Mouse (Mus musculus): Measurements from ENCODE around the gene Yif1b. TPM values are rescaled to one million over a fixed set of nuclear protein-coding genes. Genes with fewer than 3 reads are reported as not detected.

The Yif1b gene
- total and polyA plus RNA-seq, 2 experiments from 2014 or later = 130 to 131 TPM

DNA sequence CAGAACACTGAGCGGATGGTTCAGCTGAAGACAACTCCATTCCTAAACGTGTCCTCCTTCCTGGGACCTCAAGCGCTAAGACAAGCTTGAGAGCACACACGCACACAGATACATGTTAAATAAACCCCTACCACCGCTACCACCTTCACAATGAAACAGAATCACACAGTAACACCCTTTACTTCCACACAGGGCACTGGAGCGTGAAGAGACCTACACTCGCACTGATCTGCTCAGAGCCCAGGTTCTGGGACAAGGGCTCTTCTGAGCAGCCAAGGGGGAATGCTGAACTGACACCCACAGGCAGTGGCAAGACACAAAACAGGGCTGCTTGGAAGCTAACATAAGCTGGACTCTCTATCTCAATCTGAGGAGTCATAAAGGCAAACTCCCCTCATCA lies 27.5 kb downstream of the Yif1b start:
- Histone ChIP-seq H3K9ac (replicated peaks; ENCODE audit: low read length) (no peak overlapping the region), H3K4me3 (ENCODE audit: low read length) (no peak overlapping the region), H3K4me1 (ENCODE audit: insufficient read depth, low read length) (no peaks in the 10 kb centered on the region), H3K27ac (no peak overlapping the region), H3K9me3 (ENCODE audit: low read length) (no peaks in the 10 kb centered on the region), H3K27me3 (ENCODE audit: insufficient read depth, low read length) (no peaks in the 10 kb centered on the region), H3K36me3 (ENCODE audit: insufficient read depth, low read length) (no peaks in the 10 kb centered on the region), H3K4me2 (ENCODE audit: low read depth, low read length) (no peak overlapping the region)
- 82% methylated on average over 7 of the region's 7 CpGs for WGBS
- ATAC-seq (no peak), DNase-seq (ENCODE audit: low spot score) (no peak)
- TF ChIP-seq CTCF (IDR thresholded peaks at IDR 0.05; ENCODE audit: low read depth) = no peak

GRCm38 (mm10) chr7:29266931-29267330 lies 28.8 kb downstream of the Yif1b start:
- H3K4me1 ChIP-seq (ENCODE audit: insufficient read depth, low read length) = no peaks in the 10 kb centered on the region
- no peaks in the 10 kb centered on the region for H3K36me3 ChIP-seq (ENCODE audit: insufficient read depth, low read length)
- no peak overlapping the region for H3K4me2 ChIP-seq (ENCODE audit: low read depth, low read length)
- DNase-seq (ENCODE audit: low spot score) (no peak), ATAC-seq (no peak)
- H3K9me3 ChIP-seq (ENCODE audit: low read length) = no peaks in the 10 kb centered on the region
- no peaks in the 10 kb centered on the region for H3K27me3 ChIP-seq (ENCODE audit: insufficient read depth, low read length)
- no peak for TF ChIP-seq CTCF (IDR thresholded peaks at IDR 0.05; ENCODE audit: low read depth)
- H3K4me3 ChIP-seq (ENCODE audit: low read length) = no peak overlapping the region
- H3K9ac ChIP-seq (replicated peaks; ENCODE audit: low read length) = no peak overlapping the region
- WGBS = 53% methylated on average over 4 of the region's 4 CpGs
- H3K27ac ChIP-seq = no peak overlapping the region

GRCm38 (mm10) chr7:29270445-29270844 lies 32.3 kb downstream of the Yif1b start:
- Histone ChIP-seq H3K36me3 (ENCODE audit: insufficient read depth, low read length) (no peaks in the 10 kb centered on the region), H3K9me3 (ENCODE audit: low read length) (no peaks in the 10 kb centered on the region), H3K4me1 (ENCODE audit: insufficient read depth, low read length) (no peaks in the 10 kb centered on the region), H3K27ac (no peak overlapping the region), H3K27me3 (ENCODE audit: insufficient read depth, low read length) (no peaks in the 10 kb centered on the region), H3K4me2 (ENCODE audit: low read depth, low read length) (no peak overlapping the region), H3K9ac (replicated peaks; ENCODE audit: low read length) (no peak overlapping the region), H3K4me3 (ENCODE audit: low read length) (no peak overlapping the region)
- 85% methylated on average over 4 of the region's 4 CpGs for WGBS
- DNase-seq (ENCODE audit: low spot score) (no peak), ATAC-seq (no peak)
- no peak for TF ChIP-seq CTCF (IDR thresholded peaks at IDR 0.05; ENCODE audit: low read depth)

DNA sequence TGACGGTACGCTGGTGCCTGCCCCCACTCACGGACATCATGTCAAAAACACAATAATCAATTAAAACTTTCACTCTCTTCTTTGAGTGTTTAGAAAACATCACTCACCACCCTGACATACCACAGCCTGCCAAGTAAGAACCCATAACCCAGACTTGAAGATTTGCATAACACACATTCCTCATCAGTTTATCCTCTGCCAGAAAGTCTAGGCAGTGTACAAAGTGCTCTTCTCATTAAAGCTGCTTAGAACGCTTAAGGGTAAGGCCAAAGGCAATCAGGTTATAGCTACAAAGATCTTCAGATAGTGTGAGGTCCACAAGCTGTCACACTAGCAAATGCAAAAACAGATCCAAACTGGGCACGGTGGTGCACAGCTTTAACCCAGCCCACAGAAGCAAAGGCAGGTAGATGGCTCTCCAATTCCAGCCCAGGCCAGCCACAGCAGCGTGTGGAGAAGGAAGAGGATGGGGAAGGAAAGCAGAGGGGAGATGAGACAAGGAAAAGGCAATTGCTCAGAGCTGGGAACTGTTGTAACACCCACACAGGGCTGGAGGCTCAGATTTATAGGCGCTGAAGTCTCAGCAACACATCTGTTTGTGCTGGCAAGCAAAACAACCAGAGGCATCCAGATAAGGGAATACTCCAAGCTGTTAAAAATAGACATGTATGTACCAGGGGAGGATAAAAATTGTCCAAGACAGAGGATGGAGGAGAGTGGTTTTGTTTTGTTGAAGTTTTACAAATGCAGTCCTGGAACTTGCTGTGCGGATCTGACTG lies 33.7 kb downstream of the Yif1b start:
- Histone ChIP-seq H3K9me3 (ENCODE audit: low read length) (no peaks in the 10 kb centered on the region), H3K27me3 (ENCODE audit: insufficient read depth, low read length) (no peaks in the 10 kb centered on the region), H3K4me3 (ENCODE audit: low read length) (no peak overlapping the region), H3K9ac (replicated peaks; ENCODE audit: low read length) (0 out of 2 replicates have a peak overlapping the region, but pooled peaks have one; percentile 17), H3K36me3 (ENCODE audit: insufficient read depth, low read length) (no peaks in the 10 kb centered on the region), H3K4me1 (ENCODE audit: insufficient read depth, low read length) (no peaks in the 10 kb centered on the region), H3K27ac (no peak overlapping the region), H3K4me2 (ENCODE audit: low read depth, low read length) (no peak overlapping the region)
- ATAC-seq (no peak), DNase-seq (ENCODE audit: low spot score) (no peak)
- no peak for TF ChIP-seq CTCF (IDR thresholded peaks at IDR 0.05; ENCODE audit: low read depth)
- 78% methylated on average over 8 of the region's 8 CpGs for WGBS

GRCm38 (mm10) chr7:29276715-29277114 lies 38.6 kb downstream of the Yif1b start:
- Histone ChIP-seq H3K9ac (replicated peaks; ENCODE audit: low read length) (no peak overlapping the region), H3K9me3 (ENCODE audit: low read length) (no peaks in the 10 kb centered on the region), H3K36me3 (ENCODE audit: insufficient read depth, low read length) (no peaks in the 10 kb centered on the region), H3K27me3 (ENCODE audit: insufficient read depth, low read length) (no peaks in the 10 kb centered on the region), H3K4me2 (ENCODE audit: low read depth, low read length) (no peak overlapping the region), H3K27ac (no peak overlapping the region), H3K4me3 (ENCODE audit: low read length) (no peak overlapping the region), H3K4me1 (ENCODE audit: insufficient read depth, low read length) (peaks cover 2% of the 10 kb centered on the region; the same call in 1 of the 2 replicates)
- no peak for TF ChIP-seq CTCF (IDR thresholded peaks at IDR 0.05; ENCODE audit: low read depth)
- ATAC-seq (no peak), DNase-seq (ENCODE audit: low spot score) (no peak)
- WGBS = 65% methylated on average over 5 of the region's 5 CpGs

DNA sequence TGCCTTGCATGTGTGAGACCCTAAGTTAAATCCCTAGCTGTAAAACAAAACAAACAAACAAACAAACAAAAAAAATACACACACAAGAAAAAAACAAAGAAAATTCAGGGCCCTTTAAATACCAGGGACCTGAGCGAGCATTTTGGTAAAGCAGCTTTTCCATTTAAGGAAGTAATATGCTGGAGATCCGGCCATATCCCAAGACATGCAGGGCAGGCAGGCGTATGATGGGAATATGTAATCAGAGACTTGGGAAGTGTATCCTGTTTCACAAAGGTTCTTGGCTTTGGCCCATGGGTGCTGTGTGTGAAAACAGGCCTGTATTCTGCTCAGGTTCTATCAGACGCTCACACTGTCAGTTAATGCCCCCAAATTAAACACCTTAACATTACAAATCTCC lies 39.4 kb downstream of the Yif1b start:
- H3K4me3 ChIP-seq (ENCODE audit: low read length) = no peak overlapping the region
- no peaks in the 10 kb centered on the region for H3K36me3 ChIP-seq (ENCODE audit: insufficient read depth, low read length)
- H3K4me1 ChIP-seq (ENCODE audit: insufficient read depth, low read length) = peaks cover 6% of the 10 kb centered on the region; the same call in 1 of the 2 replicates
- 89% methylated on average over 4 of the region's 4 CpGs for WGBS
- ATAC-seq (no peak), DNase-seq (ENCODE audit: low spot score) (no peak)
- H3K9me3 ChIP-seq (ENCODE audit: low read length) = no peaks in the 10 kb centered on the region
- TF ChIP-seq CTCF (IDR thresholded peaks at IDR 0.05; ENCODE audit: low read depth) = no peak
- no peak overlapping the region for H3K4me2 ChIP-seq (ENCODE audit: low read depth, low read length)
- no peak overlapping the region for H3K9ac ChIP-seq (replicated peaks; ENCODE audit: low read length)
- H3K27me3 ChIP-seq (ENCODE audit: insufficient read depth, low read length) = no peaks in the 10 kb centered on the region
- H3K27ac ChIP-seq = no peak overlapping the region

- Histone ChIP-seq H3K36me3 (ENCODE audit: insufficient read depth, low read length) (no peaks in the 10 kb centered on the region), H3K9ac (replicated peaks; ENCODE audit: low read length) (no peak overlapping the region), H3K27ac (no peak overlapping the region), H3K27me3 (ENCODE audit: insufficient read depth, low read length) (no peaks in the 10 kb centered on the region), H3K4me1 (ENCODE audit: insufficient read depth, low read length) (peaks cover 6% of the 10 kb centered on the region; the same call in 1 of the 2 replicates), H3K4me3 (ENCODE audit: low read length) (no peak overlapping the region), H3K9me3 (ENCODE audit: low read length) (no peaks in the 10 kb centered on the region), H3K4me2 (ENCODE audit: low read depth, low read length) (no peak overlapping the region)
- ATAC-seq (no peak), DNase-seq (ENCODE audit: low spot score) (no peak)
- no peak for TF ChIP-seq CTCF (IDR thresholded peaks at IDR 0.05; ENCODE audit: low read depth)
Observed at GRCm38 (mm10) chr7:29279261-29279660, 41.1 kb downstream of the Yif1b start.

All from hindbrain, postnatal 0 days (tissue).